Comparison of ENCODE assay signal across 8 mouse cellular contexts in genomic region chr17:28013259-28013875, GRCm38 (mm10).
DNase-seq lines count a peak whose midpoint lies in the region; ATAC-seq and TF ChIP-seq lines count a peak whose summit lies in the region.

No protein-coding gene starts in this region.

- H3K27ac ChIP-seq in cerebellum, adult 2 months (ENCODE audit: insufficient read depth, low read length): no peak overlapping the region
- H3K27ac ChIP-seq in bone marrow macrophage, adult 2 months (ENCODE audit: insufficient read depth, low read depth, low read length): peak overlapping the region; percentile 82
- H3K27ac ChIP-seq in intestine, embryonic 15.5 days: peak overlapping the region; percentile 61
- peak overlapping the region; percentile 67 for H3K27ac ChIP-seq in liver, embryonic 13.5 days

- peak; percentile 47; the same call in 1 of the 2 replicates for TF ChIP-seq CTCF in cerebellum, adult 2 months (IDR thresholded peaks at IDR 0.05; ENCODE audit: borderline replicate concordance, insufficient read depth, low read depth, low read length)
- TF ChIP-seq CTCF in bone marrow macrophage, adult 2 months (IDR thresholded peaks at IDR 0.05; ENCODE audit: low read depth, low read length): peak; percentile 23; the same call in 1 of the 2 replicates

- H3K4me2 ChIP-seq in intestine, embryonic 15.5 days (replicated peaks): peak overlapping the region; percentile 48
- H3K4me2 ChIP-seq in liver, embryonic 13.5 days: peak overlapping the region; percentile 54

- no peaks in the 10 kb centered on the region for H3K36me3 ChIP-seq in intestine, embryonic 15.5 days
- H3K36me3 ChIP-seq in liver, embryonic 13.5 days: peaks cover 3% of the 10 kb centered on the region; the same call in 1 of the 2 replicates

- no peak overlapping the region for H3K4me3 ChIP-seq in cerebellum, adult 2 months (replicated peaks; ENCODE audit: insufficient read depth, low read depth, low read length)
- H3K4me3 ChIP-seq in bone marrow macrophage, adult 2 months (ENCODE audit: insufficient read depth, low read length): peak overlapping the region; percentile 12; the same call in 1 of the 2 replicates
- no peak overlapping the region for H3K4me3 ChIP-seq in intestine, embryonic 15.5 days (replicated peaks)
- peak overlapping the region; percentile 14; the same call in 1 of the 2 replicates for H3K4me3 ChIP-seq in liver, embryonic 13.5 days (replicated peaks)

- no peak for TF ChIP-seq POLR2A in cerebellum, adult 2 months (IDR thresholded peaks at IDR 0.05; ENCODE audit: borderline replicate concordance, insufficient read depth, low read length)
- no peak for TF ChIP-seq POLR2A in bone marrow macrophage, adult 2 months (IDR thresholded peaks at IDR 0.05; ENCODE audit: borderline replicate concordance, low read depth, low read length)

- no peak overlapping the region for H3K9ac ChIP-seq in intestine, embryonic 15.5 days
- peak overlapping the region; percentile 50 for H3K9ac ChIP-seq in liver, embryonic 13.5 days

- peaks cover 39% of the 10 kb centered on the region for H3K4me1 ChIP-seq in cerebellum, adult 2 months (ENCODE audit: control insufficient read depth, insufficient read depth, low read length)
- H3K4me1 ChIP-seq in bone marrow macrophage, adult 2 months (ENCODE audit: control insufficient read depth, insufficient read depth, low read length): peaks cover 57% of the 10 kb centered on the region
- peaks cover 55% of the 10 kb centered on the region for H3K4me1 ChIP-seq in intestine, embryonic 15.5 days (replicated peaks)
- H3K4me1 ChIP-seq in liver, embryonic 13.5 days (replicated peaks): peaks cover 87% of the 10 kb centered on the region

- DNase-seq in cerebellum, adult 2 months: no peak
- peak; percentile 52 to 65 for DNase-seq in frontal cortex, postnatal 10 days (ENCODE audit: low spot score in 2 of 2)
- peak; percentile 65 for DNase-seq in liver, embryonic 13.5 days
- DNase-seq in natural killer cell, adult 2 months (ENCODE audit: low spot score in 2 of 2): peak; percentile 67 to 77
- DNase-seq in thymus, adult 18-20 months: peak; percentile 79 to 88

- no peak for ATAC-seq in cerebellum, adult (ENCODE audit: insufficient number of reproducible peaks, low FRiP score, low TSS enrichment)
- peak; percentile 93 for ATAC-seq in intestine, embryonic 15.5 days
- ATAC-seq in liver, embryonic 13.5 days (ENCODE audit: low read depth): peak; percentile 83

- no peaks in the 10 kb centered on the region for H3K9me3 ChIP-seq in intestine, embryonic 15.5 days
- H3K9me3 ChIP-seq in liver, embryonic 13.5 days (replicated peaks): no peaks in the 10 kb centered on the region

- no peaks in the 10 kb centered on the region for H3K27me3 ChIP-seq in cerebellum, adult 2 months (ENCODE audit: control insufficient read depth, insufficient read depth, low read length)
- no peaks in the 10 kb centered on the region for H3K27me3 ChIP-seq in intestine, embryonic 15.5 days (replicated peaks)
- H3K27me3 ChIP-seq in liver, embryonic 13.5 days: no peaks in the 10 kb centered on the region

- WGBS in cerebellum, adult 2 months: 65% methylated on average over 12 of the region's 12 CpGs
- WGBS in intestine, embryonic 15.5 days: 15% methylated on average over 12 of the region's 12 CpGs
- 7% methylated on average over 12 of the region's 12 CpGs for WGBS in liver, embryonic 13.5 days (ENCODE audit: insufficient replicate concordance)

Comparison
In these comparisons a context has a peak if more than half of its experiments do, and no peak if none do; other contexts are left out.
1. DNase-seq: peak in frontal cortex, postnatal 10 days (2 of 2), liver, embryonic 13.5 days (single experiment), natural killer cell, adult 2 months (2 of 2) and thymus, adult 18-20 months (2 of 2); none in cerebellum, adult 2 months (0 of 2).
2. H3K4me3 ChIP-seq: peak in bone marrow macrophage, adult 2 months (single experiment) and liver, embryonic 13.5 days (single experiment); none in cerebellum, adult 2 months (single experiment) and intestine, embryonic 15.5 days (single experiment).